Mouse (Mus musculus) c-Kit-negative CD71-positive TER-119-positive erythroid progenitor cells, embryonic 14.5 days (primary cell): ENCODE measurements around the gene Fam13a.

Experiments used
- DNase-seq: peaks from one replicate; pipeline ENCODE4 v3.0.0-alpha.2; 2013; ENCODE audit warnings: low read depth, low spot score

The Fam13a gene

GRCm38 (mm10) chr6:58933189-58933913 is 91.0 kb downstream of the Fam13a start:
- DNase-seq: no peak

- DNase-seq: no peak
These were observed 91.7 kb downstream of the Fam13a start for GRCm38 (mm10) chr6:58932515-58933188.

GRCm38 (mm10) chr6:58931149-58931548 is 93.2 kb downstream of the Fam13a start:
- DNase-seq: no peak

- DNase-seq: no peak
These were observed 94.4 kb downstream of the Fam13a start for GRCm38 (mm10) chr6:58929911-58930431.

- DNase-seq: no peak
These were observed 96.5 kb downstream of the Fam13a start for GRCm38 (mm10) chr6:58927881-58928280.

GRCm38 (mm10) chr6:58922511-58922910 is 101.8 kb downstream of the Fam13a start:
- no peak for DNase-seq

GRCm38 (mm10) chr6:58921623-58922022 is 102.7 kb downstream of the Fam13a start:
- no peak for DNase-seq

GRCm38 (mm10) chr6:58920735-58921134 is 103.6 kb downstream of the Fam13a start:
- DNase-seq: no peak

GRCm38 (mm10) chr6:58916498-58916897 is 107.9 kb downstream of the Fam13a start:
- DNase-seq: no peak

GRCm38 (mm10) chr6:58913971-58914370 is 110.4 kb downstream of the Fam13a start:
- DNase-seq: no peak

GRCm38 (mm10) chr6:58913551-58913950 is 110.8 kb downstream of the Fam13a start:
- no peak for DNase-seq

GRCm38 (mm10) chr6:58912842-58913241 is 111.5 kb downstream of the Fam13a start:
- no peak for DNase-seq

GRCm38 (mm10) chr6:58907791-58908190 is 116.6 kb downstream of the Fam13a start:
- no peak for DNase-seq

- DNase-seq: no peak
These were observed 117.0 kb downstream of the Fam13a start for GRCm38 (mm10) chr6:58907336-58907735.

- no peak for DNase-seq
These were observed 117.5 kb downstream of the Fam13a start, which contains the start of gene Nap1l5 for GRCm38 (mm10) chr6:58906852-58907261. Gene Nap1l5, minus strand, starts transcription at chr6:58907076.

- no peak for DNase-seq
These were observed 119.8 kb downstream of the Fam13a start for GRCm38 (mm10) chr6:58904551-58904950.

- DNase-seq: no peak
These were observed 121.2 kb downstream of the Fam13a start for GRCm38 (mm10) chr6:58903171-58903570.

- no peak for DNase-seq
These were observed 123.8 kb downstream of the Fam13a start for GRCm38 (mm10) chr6:58900536-58900935.

GRCm38 (mm10) chr6:58899076-58899475 is 125.3 kb downstream of the Fam13a start:
- no peak for DNase-seq

- DNase-seq: no peak
These were observed 127.7 kb downstream of the Fam13a start for GRCm38 (mm10) chr6:58896648-58897047.

- DNase-seq: no peak
These were observed 129.4 kb downstream of the Fam13a start for GRCm38 (mm10) chr6:58894994-58895393.

- no peak for DNase-seq
These were observed 131.0 kb downstream of the Fam13a start for GRCm38 (mm10) chr6:58893307-58893706.

- no peak for DNase-seq
These were observed 134.4 kb downstream of the Fam13a start for GRCm38 (mm10) chr6:58889917-58890316.
